Mouse (Mus musculus): Measurements from ENCODE around the gene Bst1. TPM values are rescaled to one million over a fixed set of nuclear protein-coding genes. Genes with fewer than 3 reads are reported as not detected.

Gene Bst1
- polyA plus RNA-seq, 1 experiment: 0.38 TPM

DNA sequence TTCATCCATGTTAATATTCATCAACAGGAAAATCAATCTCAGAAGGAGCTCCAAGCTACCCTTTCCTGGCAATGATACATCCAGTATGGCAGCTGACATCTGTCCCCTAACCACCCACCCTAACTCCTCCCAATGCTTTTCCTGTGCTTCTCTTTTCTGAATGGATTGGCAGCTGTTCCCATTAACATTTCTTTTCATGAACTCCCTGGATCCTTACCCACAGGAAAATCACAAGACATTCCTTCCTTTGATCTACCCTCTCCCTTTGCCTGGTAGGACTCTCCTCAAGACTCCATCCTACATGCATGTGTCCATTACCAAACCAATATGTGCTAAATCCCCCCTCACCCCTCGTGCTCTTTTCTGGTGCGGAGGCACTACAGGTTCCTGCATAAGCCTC, 4.1 kb upstream of the Bst1 start:
- Histone ChIP-seq H3K4me3 (ENCODE audit: control insufficient read depth, low read depth, low read length) (no peak overlapping the region), H3K4me1 (ENCODE audit: control insufficient read depth, insufficient read depth, low read length) (no peaks in the 10 kb centered on the region; the same call in 1 of the 2 replicates), H3K27me3 (ENCODE audit: control insufficient read depth, insufficient read depth, low read length) (no peaks in the 10 kb centered on the region), H3K36me3 (ENCODE audit: control insufficient read depth, insufficient read depth, low read length) (no peaks in the 10 kb centered on the region), H3K27ac (ENCODE audit: control insufficient read depth, insufficient read depth, low read depth, low read length) (no peak overlapping the region)
- TF ChIP-seq POLR2A (IDR thresholded peaks at IDR 0.05; ENCODE audit: control insufficient read depth, low read depth, low read length): no peak
- TF ChIP-seq CTCF (IDR thresholded peaks at IDR 0.05; ENCODE audit: control insufficient read depth, insufficient read depth, insufficient replicate concordance, low read depth, low read length): no peak

DNA sequence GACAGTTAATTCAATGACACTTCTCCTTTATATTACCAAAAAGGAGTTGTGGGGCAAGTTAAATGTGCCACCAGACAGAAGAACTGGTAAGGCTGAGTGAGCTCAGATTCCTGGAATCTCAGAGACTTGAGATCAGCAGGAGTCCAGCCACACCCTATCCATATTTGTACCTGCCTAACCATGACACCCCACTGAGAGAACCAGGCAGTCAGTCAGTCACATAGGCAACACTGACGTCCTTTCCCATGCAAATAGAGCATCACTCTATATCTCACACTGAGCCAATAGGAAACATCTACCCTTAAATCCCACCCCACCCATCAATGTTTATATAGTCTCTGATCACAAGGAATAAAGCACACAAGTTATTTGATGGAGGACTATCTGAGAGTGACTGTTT, 2.9 kb upstream of the Bst1 start:
- H3K4me1 ChIP-seq (ENCODE audit: control insufficient read depth, insufficient read depth, low read length): no peaks in the 10 kb centered on the region; the same call in 1 of the 2 replicates
- no peak overlapping the region for H3K27ac ChIP-seq (ENCODE audit: control insufficient read depth, insufficient read depth, low read depth, low read length)
- H3K4me3 ChIP-seq (ENCODE audit: control insufficient read depth, low read depth, low read length): no peak overlapping the region
- H3K36me3 ChIP-seq (ENCODE audit: control insufficient read depth, insufficient read depth, low read length): no peaks in the 10 kb centered on the region
- no peak for TF ChIP-seq POLR2A (IDR thresholded peaks at IDR 0.05; ENCODE audit: control insufficient read depth, low read depth, low read length)
- no peaks in the 10 kb centered on the region for H3K27me3 ChIP-seq (ENCODE audit: control insufficient read depth, insufficient read depth, low read length)

DNA sequence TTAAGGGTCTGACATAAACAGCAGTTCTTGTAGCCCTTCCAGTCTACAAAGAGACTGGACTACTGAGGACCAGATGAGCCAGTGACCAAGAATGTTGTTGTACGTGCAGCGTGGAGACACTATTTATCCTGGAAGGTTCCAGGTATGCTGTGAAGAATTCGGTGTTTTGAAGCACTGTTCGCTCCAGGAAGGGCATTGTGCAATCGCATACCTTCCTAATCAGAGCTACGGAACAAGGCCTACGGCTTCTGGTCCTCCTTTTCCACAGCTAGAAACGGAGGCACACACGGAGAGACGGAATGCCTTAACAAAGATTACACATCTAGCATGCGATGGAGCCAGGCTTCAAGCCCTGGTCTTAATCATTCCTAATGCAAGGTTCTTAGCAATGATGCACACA, 2.1 kb downstream of the Bst1 start:
- Histone ChIP-seq H3K4me1 (ENCODE audit: control insufficient read depth, insufficient read depth, low read length) (no peaks in the 10 kb centered on the region; the same call in 1 of the 2 replicates), H3K27ac (ENCODE audit: control insufficient read depth, insufficient read depth, low read depth, low read length) (no peak overlapping the region), H3K27me3 (ENCODE audit: control insufficient read depth, insufficient read depth, low read length) (no peaks in the 10 kb centered on the region), H3K36me3 (ENCODE audit: control insufficient read depth, insufficient read depth, low read length) (no peaks in the 10 kb centered on the region), H3K4me3 (ENCODE audit: control insufficient read depth, low read depth, low read length) (no peak overlapping the region)
- TF ChIP-seq CTCF (IDR thresholded peaks at IDR 0.05; ENCODE audit: control insufficient read depth, insufficient read depth, insufficient replicate concordance, low read depth, low read length) (no peak), POLR2A (IDR thresholded peaks at IDR 0.05; ENCODE audit: control insufficient read depth, low read depth, low read length) (no peak)

DNA sequence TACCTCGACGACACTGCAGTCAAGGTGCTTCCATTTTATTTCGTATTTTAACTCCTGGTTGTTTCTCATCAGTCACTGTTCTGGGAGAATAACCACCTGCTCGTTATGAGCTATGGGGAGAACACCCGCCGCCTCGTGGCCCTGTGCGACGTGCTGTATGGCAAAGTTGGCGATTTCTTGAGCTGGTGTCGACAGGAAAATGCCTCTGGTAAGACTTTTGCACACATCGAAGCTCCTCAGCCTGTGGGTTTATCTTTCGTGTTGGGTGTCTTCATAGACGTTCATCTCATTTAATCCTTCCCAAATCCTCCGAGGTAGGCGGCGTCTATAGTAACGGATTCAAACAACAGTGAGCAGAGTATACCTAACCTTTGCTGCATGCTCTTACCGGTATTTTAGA, 2.9 kb downstream of the Bst1 start, which contains the start of gene Fbxl5:
Gene Fbxl5, minus strand, starts transcription at position 101 of the 400 bp plus-strand sequence.
- no peaks in the 10 kb centered on the region; the same call in 1 of the 2 replicates for H3K4me1 ChIP-seq (ENCODE audit: control insufficient read depth, insufficient read depth, low read length)
- TF ChIP-seq POLR2A (IDR thresholded peaks at IDR 0.05; ENCODE audit: control insufficient read depth, low read depth, low read length) (no peak), CTCF (IDR thresholded peaks at IDR 0.05; ENCODE audit: control insufficient read depth, insufficient read depth, insufficient replicate concordance, low read depth, low read length) (no peak)
- H3K36me3 ChIP-seq (ENCODE audit: control insufficient read depth, insufficient read depth, low read length): no peaks in the 10 kb centered on the region
- no peak within 1 kb of the TSS for H3K4me3 ChIP-seq (ENCODE audit: control insufficient read depth, low read depth, low read length)
- no peak within 1 kb of the TSS for H3K27ac ChIP-seq (ENCODE audit: control insufficient read depth, insufficient read depth, low read depth, low read length)
- H3K27me3 ChIP-seq (ENCODE audit: control insufficient read depth, insufficient read depth, low read length): no peaks in the 10 kb centered on the region

DNA sequence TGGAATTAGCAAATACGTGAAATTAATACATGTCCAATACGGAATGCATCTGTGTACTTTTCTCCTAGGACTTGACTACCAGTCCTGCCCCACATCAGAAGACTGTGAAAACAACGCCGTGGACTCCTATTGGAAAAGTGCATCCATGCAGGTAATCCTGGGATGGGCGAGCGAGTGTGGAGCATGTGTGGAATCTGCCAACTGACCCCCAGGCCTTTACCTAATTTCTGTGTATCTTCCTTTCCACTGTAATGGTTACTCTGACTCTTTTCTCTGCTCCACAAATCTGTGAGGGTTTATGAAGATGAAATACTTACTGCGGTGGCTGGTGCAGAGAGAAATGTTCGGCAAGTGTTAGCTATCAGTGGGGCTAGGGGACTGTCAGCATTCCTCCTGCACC, 3.5 kb downstream of the Bst1 start:
- Histone ChIP-seq H3K27ac (ENCODE audit: control insufficient read depth, insufficient read depth, low read depth, low read length) (no peak overlapping the region), H3K4me1 (ENCODE audit: control insufficient read depth, insufficient read depth, low read length) (no peaks in the 10 kb centered on the region; the same call in 1 of the 2 replicates), H3K27me3 (ENCODE audit: control insufficient read depth, insufficient read depth, low read length) (no peaks in the 10 kb centered on the region), H3K4me3 (ENCODE audit: control insufficient read depth, low read depth, low read length) (no peak overlapping the region), H3K36me3 (ENCODE audit: control insufficient read depth, insufficient read depth, low read length) (no peaks in the 10 kb centered on the region)
- TF ChIP-seq CTCF (IDR thresholded peaks at IDR 0.05; ENCODE audit: control insufficient read depth, insufficient read depth, insufficient replicate concordance, low read depth, low read length) (no peak), POLR2A (IDR thresholded peaks at IDR 0.05; ENCODE audit: control insufficient read depth, low read depth, low read length) (no peak)

DNA sequence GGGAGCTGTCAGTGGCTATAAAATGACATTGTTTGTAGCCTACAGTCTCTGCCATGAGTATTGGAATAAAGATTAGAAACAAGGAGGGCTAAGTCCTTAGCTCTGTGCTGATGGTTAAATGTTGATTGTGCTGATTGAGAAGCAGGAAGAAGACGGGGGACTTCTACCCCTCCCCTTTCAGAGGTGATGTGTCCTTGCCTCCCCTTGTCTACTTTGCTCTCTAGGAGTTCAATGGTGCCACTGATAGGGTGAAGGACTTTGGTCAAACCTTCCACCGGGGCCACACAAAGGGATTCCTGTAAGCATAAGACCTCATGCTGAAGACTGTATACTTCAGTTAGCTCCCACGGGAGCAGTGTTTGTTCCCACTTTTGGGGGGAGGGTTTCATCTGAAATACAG, 4.1 kb downstream of the Bst1 start:
- TF ChIP-seq POLR2A (IDR thresholded peaks at IDR 0.05; ENCODE audit: control insufficient read depth, low read depth, low read length) (no peak), CTCF (IDR thresholded peaks at IDR 0.05; ENCODE audit: control insufficient read depth, insufficient read depth, insufficient replicate concordance, low read depth, low read length) (no peak)
- H3K4me1 ChIP-seq (ENCODE audit: control insufficient read depth, insufficient read depth, low read length): no peaks in the 10 kb centered on the region; the same call in 1 of the 2 replicates
- no peaks in the 10 kb centered on the region for H3K36me3 ChIP-seq (ENCODE audit: control insufficient read depth, insufficient read depth, low read length)
- no peak overlapping the region for H3K27ac ChIP-seq (ENCODE audit: control insufficient read depth, insufficient read depth, low read depth, low read length)
- H3K4me3 ChIP-seq (ENCODE audit: control insufficient read depth, low read depth, low read length): no peak overlapping the region
- H3K27me3 ChIP-seq (ENCODE audit: control insufficient read depth, insufficient read depth, low read length): no peaks in the 10 kb centered on the region

DNA sequence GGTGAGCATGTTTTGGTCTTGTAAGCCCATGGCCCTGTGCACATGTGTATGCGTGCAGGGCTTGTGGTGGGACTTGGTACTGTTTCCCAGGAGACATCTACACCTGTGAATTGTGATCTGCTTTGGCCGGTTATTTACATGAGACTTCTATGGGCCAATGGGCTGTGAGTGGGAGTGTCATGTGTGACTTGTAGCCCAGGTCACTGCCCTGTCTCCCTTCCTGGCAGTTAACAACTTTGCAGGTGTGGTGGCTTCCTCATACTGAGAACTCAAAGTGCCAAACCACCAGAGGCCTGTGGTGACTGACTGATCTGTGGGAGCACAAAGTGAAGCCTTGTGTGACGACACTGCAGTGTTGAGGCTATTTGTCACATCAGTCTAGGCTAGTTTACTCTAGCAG, 5.9 kb downstream of the Bst1 start:
- Histone ChIP-seq H3K27ac (ENCODE audit: control insufficient read depth, insufficient read depth, low read depth, low read length) (no peak overlapping the region), H3K4me3 (ENCODE audit: control insufficient read depth, low read depth, low read length) (no peak overlapping the region), H3K36me3 (ENCODE audit: control insufficient read depth, insufficient read depth, low read length) (no peaks in the 10 kb centered on the region), H3K4me1 (ENCODE audit: control insufficient read depth, insufficient read depth, low read length) (no peaks in the 10 kb centered on the region), H3K27me3 (ENCODE audit: control insufficient read depth, insufficient read depth, low read length) (no peaks in the 10 kb centered on the region)
- TF ChIP-seq POLR2A (IDR thresholded peaks at IDR 0.05; ENCODE audit: control insufficient read depth, low read depth, low read length) (no peak), CTCF (IDR thresholded peaks at IDR 0.05; ENCODE audit: control insufficient read depth, insufficient read depth, insufficient replicate concordance, low read depth, low read length) (no peak)

DNA sequence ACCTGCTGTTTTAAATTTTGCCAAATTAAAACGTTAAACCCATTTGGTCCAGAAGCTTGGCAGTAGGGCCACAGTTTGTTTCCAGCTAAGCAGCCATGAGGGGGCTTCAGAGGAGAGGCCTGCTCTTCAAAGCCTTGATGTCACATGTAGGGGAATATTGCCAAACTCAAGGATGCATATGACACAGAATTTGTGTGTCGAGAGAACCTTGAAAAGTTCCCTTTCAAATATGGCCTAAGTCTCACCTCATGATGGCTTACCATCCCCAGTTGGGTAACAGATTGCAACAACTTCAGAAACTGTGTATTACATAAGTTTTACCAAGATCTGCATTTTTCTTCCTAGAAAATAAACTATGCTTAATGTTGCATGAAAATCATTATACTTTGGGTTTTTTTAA, 8.2 kb downstream of the Bst1 start:
- Histone ChIP-seq H3K4me1 (ENCODE audit: control insufficient read depth, insufficient read depth, low read length) (no peaks in the 10 kb centered on the region), H3K27ac (ENCODE audit: control insufficient read depth, insufficient read depth, low read depth, low read length) (no peak overlapping the region), H3K36me3 (ENCODE audit: control insufficient read depth, insufficient read depth, low read length) (no peaks in the 10 kb centered on the region), H3K4me3 (ENCODE audit: control insufficient read depth, low read depth, low read length) (no peak overlapping the region), H3K27me3 (ENCODE audit: control insufficient read depth, insufficient read depth, low read length) (no peaks in the 10 kb centered on the region)
- TF ChIP-seq CTCF (IDR thresholded peaks at IDR 0.05; ENCODE audit: control insufficient read depth, insufficient read depth, insufficient replicate concordance, low read depth, low read length): no peak
- TF ChIP-seq POLR2A (IDR thresholded peaks at IDR 0.05; ENCODE audit: control insufficient read depth, low read depth, low read length): no peak

Measured in testis, adult 2 months (tissue).